Mouse (Mus musculus): ENCODE results near the gene Ppp1r26.

DNA sequence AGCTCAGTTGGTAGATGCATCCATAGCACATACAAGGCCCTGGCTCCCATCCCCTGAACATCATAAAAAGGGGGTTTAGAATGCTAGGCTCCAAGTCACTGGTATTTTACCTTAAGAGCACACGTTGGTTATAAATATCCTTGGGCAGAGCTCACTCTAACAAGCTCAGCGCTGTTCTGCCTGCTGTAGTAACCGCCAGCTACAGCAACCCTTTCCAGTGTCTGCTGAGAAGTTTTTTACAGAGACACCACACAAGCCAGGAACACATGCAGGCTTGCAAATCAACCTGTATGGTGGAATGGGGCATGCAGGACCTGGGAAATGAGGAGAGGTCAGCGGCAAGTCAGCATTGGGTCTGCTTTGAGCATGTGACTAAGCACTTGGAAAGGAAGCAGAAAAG is 37.5 kb upstream of the Ppp1r26 start:
- TF ChIP-seq CTCF (conservative IDR thresholded peaks at IDR 0.05; ENCODE audit: low read length) (no peak), NANOG (IDR thresholded peaks at IDR 0.05; ENCODE audit: borderline replicate concordance, low read length) (no peak)
